Mouse (Mus musculus): Measurements from ENCODE around the gene Pnmal2. TPM values are rescaled to one million over a fixed set of nuclear protein-coding genes. Genes with fewer than 3 reads are reported as not detected.

Gene Pnmal2
- polyA plus RNA-seq, 1 experiment from 2014 or later, result 4.1 TPM

DNA sequence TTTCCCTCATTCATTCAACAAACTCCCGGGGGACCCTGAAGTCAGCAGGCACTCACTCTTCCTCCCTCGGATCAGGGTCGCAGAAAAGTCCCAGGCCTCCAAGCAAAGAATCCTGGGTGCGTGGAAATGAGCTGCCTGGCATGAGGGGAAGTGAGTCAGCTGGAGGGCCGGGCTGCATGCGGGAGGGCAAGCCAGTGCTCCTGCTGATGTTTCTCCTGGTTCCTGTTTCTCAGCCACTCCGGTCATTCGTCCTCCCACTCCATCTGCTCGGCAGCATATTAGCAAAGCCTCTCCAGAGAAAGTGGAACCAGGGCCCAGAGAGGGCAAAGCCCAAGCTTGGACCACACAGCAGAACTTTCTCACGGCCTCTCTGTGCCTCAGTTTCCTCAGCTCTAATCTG, 34.6 kb upstream of the Pnmal2 start:
- Histone ChIP-seq H3K27me3 (ENCODE audit: low read depth, poor library complexity, severe bottlenecking) (no peaks in the 10 kb centered on the region), H3K9me3 (replicated peaks) (no peaks in the 10 kb centered on the region), H3K27ac (replicated peaks) (no peak overlapping the region), H3K4me1 (peaks cover 26% of the 10 kb centered on the region), H3K36me3 (peaks cover 11% of the 10 kb centered on the region), H3K4me3 (no peak overlapping the region)
- 64% methylated on average over 10 of the region's 10 CpGs for WGBS
- no peak for DNase-seq (ENCODE audit: low spot score)

DNA sequence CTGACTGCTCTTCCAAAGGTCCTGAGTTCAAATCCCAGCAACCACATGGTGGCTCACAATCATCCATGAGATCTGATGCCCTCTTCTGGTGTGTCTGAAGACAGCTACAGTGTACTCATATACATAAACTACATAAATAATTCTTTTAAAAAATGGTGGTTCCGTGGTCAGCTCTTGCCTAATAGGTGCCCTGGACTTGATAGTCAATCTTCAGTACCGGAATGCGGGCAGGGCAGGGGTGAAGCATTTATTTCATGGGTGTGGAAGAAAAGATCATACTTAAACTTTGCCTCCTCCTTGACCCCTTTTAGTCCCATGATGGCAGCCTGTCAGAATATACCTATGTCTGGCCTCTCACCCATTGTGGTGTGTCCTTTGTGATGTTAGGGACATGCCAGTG, 32.6 kb upstream of the Pnmal2 start:
- Histone ChIP-seq H3K36me3 (peaks cover 30% of the 10 kb centered on the region), H3K27ac (replicated peaks) (no peak overlapping the region), H3K27me3 (ENCODE audit: low read depth, poor library complexity, severe bottlenecking) (no peaks in the 10 kb centered on the region), H3K4me3 (no peak overlapping the region), H3K4me1 (peaks cover 8% of the 10 kb centered on the region), H3K9me3 (replicated peaks) (no peaks in the 10 kb centered on the region)
- 97% methylated on average over 3 of the region's 3 CpGs for WGBS
- no peak for DNase-seq (ENCODE audit: low spot score)

GRCm38 (mm10) chr7:16912360-16912759, 32.1 kb upstream of the Pnmal2 start:
- 86% methylated on average over 6 of the region's 6 CpGs for WGBS
- no peaks in the 10 kb centered on the region for H3K27me3 ChIP-seq (ENCODE audit: low read depth, poor library complexity, severe bottlenecking)
- peaks cover 35% of the 10 kb centered on the region for H3K36me3 ChIP-seq
- H3K9me3 ChIP-seq (replicated peaks), result no peaks in the 10 kb centered on the region
- H3K4me3 ChIP-seq, result no peak overlapping the region
- peaks cover 8% of the 10 kb centered on the region for H3K4me1 ChIP-seq
- H3K27ac ChIP-seq (replicated peaks), result no peak overlapping the region
- no peak for DNase-seq (ENCODE audit: low spot score)

GRCm38 (mm10) chr7:16913806-16914452, 30.6 kb upstream of the Pnmal2 start:
- no peaks in the 10 kb centered on the region for H3K9me3 ChIP-seq (replicated peaks)
- DNase-seq (ENCODE audit: low spot score), result peak; percentile 69
- no peak overlapping the region for H3K4me3 ChIP-seq
- H3K36me3 ChIP-seq, result peaks cover 50% of the 10 kb centered on the region
- H3K27ac ChIP-seq (replicated peaks), result no peak overlapping the region
- H3K4me1 ChIP-seq, result 0 out of 2 replicates have a peak, but pooled peaks cover 3% of the 10 kb centered on the region
- WGBS, result 41% methylated on average over 10 of the region's 10 CpGs
- H3K27me3 ChIP-seq (ENCODE audit: low read depth, poor library complexity, severe bottlenecking), result no peaks in the 10 kb centered on the region

GRCm38 (mm10) chr7:16914453-16915343, 29.8 kb upstream of the Pnmal2 start:
- DNase-seq (ENCODE audit: low spot score), result no peak

DNA sequence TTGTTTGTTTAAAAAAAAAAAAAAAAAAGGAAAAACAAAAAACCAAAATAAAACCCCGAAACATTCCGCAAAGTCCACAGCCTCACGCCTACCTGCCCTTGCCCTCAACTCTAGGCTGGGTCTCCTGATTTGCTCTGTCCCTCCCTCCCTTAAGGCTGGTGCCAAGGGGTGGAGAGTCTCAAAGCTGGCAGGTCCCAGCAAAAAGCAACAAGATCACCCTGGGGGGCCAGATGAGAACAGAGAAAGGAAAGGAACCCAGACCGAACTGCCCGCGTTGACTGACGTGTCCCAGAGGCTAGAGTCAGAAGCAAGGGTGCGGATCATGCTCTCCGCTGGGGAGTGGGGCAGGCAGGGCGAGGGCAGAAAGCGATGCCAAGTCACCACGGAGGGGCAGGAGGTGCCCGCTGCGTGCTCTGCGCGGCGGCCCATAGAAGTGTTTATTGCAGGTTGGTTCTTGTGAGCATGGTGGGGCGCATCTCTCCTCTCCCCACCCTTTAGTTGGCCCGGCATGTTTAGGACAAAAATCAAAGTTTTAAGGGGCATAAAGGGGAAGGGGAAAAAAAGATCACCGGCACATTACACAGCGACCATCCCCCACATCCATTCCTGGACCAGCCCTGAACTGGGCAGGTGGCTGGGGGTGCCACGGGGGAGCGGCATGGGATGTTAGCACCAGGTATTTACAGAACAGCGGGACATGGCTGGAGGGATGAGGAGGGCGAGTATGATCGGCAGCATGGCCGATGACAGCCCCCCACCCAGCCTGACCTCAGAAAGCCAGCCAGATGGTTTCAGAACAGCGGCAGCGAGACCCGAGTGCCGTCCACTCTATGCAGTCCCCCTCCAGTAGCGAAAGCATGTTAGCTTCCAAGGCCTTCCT, 28.8 kb upstream of the Pnmal2 start:
- H3K4me1 ChIP-seq, result peaks cover 19% of the 10 kb centered on the region
- no peaks in the 10 kb centered on the region for H3K27me3 ChIP-seq (ENCODE audit: low read depth, poor library complexity, severe bottlenecking)
- H3K27ac ChIP-seq (replicated peaks), result no peak overlapping the region
- WGBS, result 94% methylated on average over 32 of the region's 32 CpGs
- H3K4me3 ChIP-seq, result no peak overlapping the region
- H3K9me3 ChIP-seq (replicated peaks), result no peaks in the 10 kb centered on the region
- DNase-seq (ENCODE audit: low spot score), result no peak
- peaks cover 65% of the 10 kb centered on the region for H3K36me3 ChIP-seq

More at GRCm38 (mm10) chr7:16914453-16915343, 29.8 kb upstream of the Pnmal2 start:
- Histone ChIP-seq H3K4me3 (no peak overlapping the region), H3K4me1 (peaks cover 11% of the 10 kb centered on the region), H3K27ac (replicated peaks) (no peak overlapping the region), H3K9me3 (replicated peaks) (no peaks in the 10 kb centered on the region), H3K36me3 (peaks cover 58% of the 10 kb centered on the region), H3K27me3 (ENCODE audit: low read depth, poor library complexity, severe bottlenecking) (no peaks in the 10 kb centered on the region)
- WGBS, result 86% methylated on average over 18 of the region's 18 CpGs

GRCm38 (mm10) chr7:16916342-16917265, 27.9 kb upstream of the Pnmal2 start:
- H3K4me1 ChIP-seq, result peaks cover 28% of the 10 kb centered on the region
- H3K36me3 ChIP-seq, result peaks cover 74% of the 10 kb centered on the region
- no peak overlapping the region for H3K27ac ChIP-seq (replicated peaks)

DNA sequence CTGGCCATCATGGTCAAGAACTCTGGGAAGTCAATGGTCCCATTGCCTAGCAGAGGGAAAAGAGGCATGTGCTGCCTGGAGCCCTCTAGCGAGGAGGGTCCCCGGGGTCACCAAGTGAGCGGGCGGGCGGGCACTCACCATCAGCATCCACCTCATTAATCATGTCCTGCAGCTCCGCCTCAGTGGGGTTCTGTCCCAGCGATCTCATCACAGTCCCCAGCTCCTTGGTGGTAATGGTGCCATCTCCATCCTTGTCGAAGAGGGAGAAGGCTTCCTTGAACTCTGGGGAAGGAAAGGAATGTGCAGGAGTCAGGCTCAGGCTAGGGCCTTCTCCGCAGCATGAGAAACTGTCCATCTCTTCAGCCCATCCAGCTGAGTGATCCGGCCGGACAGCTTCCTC, 27.0 kb upstream of the Pnmal2 start:
- WGBS, result 90% methylated on average over 11 of the region's 11 CpGs
- DNase-seq (ENCODE audit: low spot score), result no peak
- H3K36me3 ChIP-seq, result peaks cover 81% of the 10 kb centered on the region
- H3K4me1 ChIP-seq, result peaks cover 36% of the 10 kb centered on the region
- no peaks in the 10 kb centered on the region for H3K27me3 ChIP-seq (ENCODE audit: low read depth, poor library complexity, severe bottlenecking)
- no peaks in the 10 kb centered on the region for H3K9me3 ChIP-seq (replicated peaks)
- no peak overlapping the region for H3K27ac ChIP-seq (replicated peaks)
- no peak overlapping the region for H3K4me3 ChIP-seq

More at GRCm38 (mm10) chr7:16916342-16917265, 27.9 kb upstream of the Pnmal2 start:
- 89% methylated on average over 30 of the region's 30 CpGs for WGBS
- Histone ChIP-seq H3K27me3 (ENCODE audit: low read depth, poor library complexity, severe bottlenecking) (no peaks in the 10 kb centered on the region), H3K9me3 (replicated peaks) (no peaks in the 10 kb centered on the region), H3K4me3 (no peak overlapping the region)
- DNase-seq (ENCODE audit: low spot score), result no peak

DNA sequence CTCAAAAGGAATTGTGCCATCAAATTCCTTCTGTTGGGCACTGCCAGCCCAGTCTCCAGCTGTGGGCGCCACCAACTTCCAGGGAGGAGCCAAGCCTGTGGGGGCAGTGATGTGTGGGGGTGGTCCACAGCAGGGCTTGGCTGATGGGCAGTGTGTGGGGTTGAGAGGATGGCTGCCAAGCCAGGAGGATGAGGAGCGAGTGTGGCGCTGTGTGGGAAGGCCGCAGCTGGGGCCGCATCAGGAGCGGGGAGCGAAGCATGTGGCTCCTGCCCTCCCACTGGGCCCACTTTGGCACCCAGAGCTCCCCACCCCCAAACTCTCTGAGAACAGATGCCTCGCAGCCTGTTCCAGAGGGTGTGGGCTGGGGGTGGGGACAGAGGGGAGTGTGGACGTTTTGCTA, 26.5 kb upstream of the Pnmal2 start:
- peaks cover 81% of the 10 kb centered on the region for H3K36me3 ChIP-seq

DNA sequence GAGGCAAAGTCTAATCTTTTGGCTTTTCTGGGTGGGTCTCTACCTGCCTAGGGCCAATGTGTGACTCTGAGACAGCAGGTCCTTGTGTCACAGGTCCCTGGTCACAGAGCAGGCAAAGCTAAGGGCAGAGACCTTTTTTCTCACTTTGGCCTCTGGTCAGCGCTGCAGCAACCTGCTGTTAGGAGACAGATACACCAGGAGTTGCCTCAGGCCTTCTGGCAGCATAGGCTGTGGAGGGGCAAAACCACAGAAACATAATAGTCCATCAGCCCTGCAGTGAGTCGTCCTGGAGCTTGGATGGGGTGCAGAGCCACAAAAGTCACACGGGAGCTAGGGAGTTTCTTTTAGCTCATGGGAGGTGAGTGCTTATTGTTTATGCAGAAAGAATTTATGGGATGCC, 25.8 kb upstream of the Pnmal2 start:
- DNase-seq (ENCODE audit: low spot score), result no peak
- Histone ChIP-seq H3K27ac (replicated peaks) (no peak overlapping the region), H3K9me3 (replicated peaks) (no peaks in the 10 kb centered on the region), H3K4me1 (peaks cover 45% of the 10 kb centered on the region), H3K4me3 (no peak overlapping the region), H3K36me3 (peaks cover 81% of the 10 kb centered on the region), H3K27me3 (ENCODE audit: low read depth, poor library complexity, severe bottlenecking) (no peaks in the 10 kb centered on the region)
- 91% methylated on average over 3 of the region's 3 CpGs for WGBS

More for the DNA sequence above, 26.5 kb upstream of the Pnmal2 start:
- Histone ChIP-seq H3K4me3 (no peak overlapping the region), H3K4me1 (peaks cover 42% of the 10 kb centered on the region), H3K9me3 (replicated peaks) (no peaks in the 10 kb centered on the region), H3K27me3 (ENCODE audit: low read depth, poor library complexity, severe bottlenecking) (no peaks in the 10 kb centered on the region), H3K27ac (replicated peaks) (no peak overlapping the region)
- DNase-seq (ENCODE audit: low spot score), result no peak
- WGBS, result 91% methylated on average over 9 of the region's 9 CpGs

DNA sequence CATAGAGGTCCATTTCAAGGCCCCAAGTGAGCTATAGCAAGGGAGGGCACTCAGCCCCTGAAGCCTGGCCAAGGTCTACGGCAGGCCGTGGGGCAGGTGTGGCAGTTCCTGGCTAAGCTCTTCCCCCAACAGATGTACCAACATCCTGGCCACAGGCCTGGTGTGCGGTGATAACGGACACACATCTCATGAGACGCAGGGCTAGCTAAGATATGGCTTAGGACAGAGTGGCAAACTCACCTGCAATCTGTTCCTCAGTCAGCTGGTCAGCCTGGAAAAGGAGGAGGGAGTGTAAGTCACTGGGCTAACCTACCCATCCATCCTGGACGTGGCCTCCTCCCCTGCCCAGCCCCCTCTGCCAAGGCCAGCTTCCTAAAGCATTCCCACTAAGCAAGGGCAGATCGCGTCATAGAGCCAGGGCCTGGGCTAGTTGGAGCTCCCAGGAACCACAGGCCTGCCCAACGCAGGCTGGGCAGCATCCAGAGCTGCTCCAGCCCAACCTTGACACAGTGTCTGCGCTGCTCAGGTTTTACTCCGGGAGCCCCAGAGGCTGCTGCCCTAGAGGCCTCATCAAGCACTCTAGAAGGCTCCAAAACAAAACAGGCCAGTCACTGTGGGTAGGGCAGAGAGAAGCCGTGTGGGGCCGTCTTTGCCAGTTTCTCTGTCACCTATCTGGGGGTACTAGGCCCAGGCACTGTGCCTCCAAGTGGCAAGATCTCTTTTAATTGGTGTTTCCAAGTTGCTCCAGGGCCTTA, 24.9 kb upstream of the Pnmal2 start:
- Histone ChIP-seq H3K27ac (replicated peaks) (no peak overlapping the region), H3K4me1 (peaks cover 45% of the 10 kb centered on the region), H3K36me3 (peaks cover 74% of the 10 kb centered on the region), H3K27me3 (ENCODE audit: low read depth, poor library complexity, severe bottlenecking) (no peaks in the 10 kb centered on the region), H3K9me3 (replicated peaks) (no peaks in the 10 kb centered on the region), H3K4me3 (peak overlapping the region; percentile 2; the same call in 1 of the 2 replicates)
- WGBS, result 93% methylated on average over 13 of the region's 13 CpGs
- no peak for DNase-seq (ENCODE audit: low spot score)
